Mouse (Mus musculus) NIH3T3 (cell line): ENCODE measurements at regions not wholly inside any gene's neighbourhood (a gene's known extent, or its start where the extent isn't known, plus 50 kb on each side); places are given as distances from the start of the nearest gene placed in this dataset.

Experiments used
- DNase-seq: peaks from one replicate; pipeline ENCODE4 v3.0.0-alpha.2; 2012; ENCODE audit warnings: low read depth

GRCm38 (mm10) chr13:112038556-112039304, 229.9 kb upstream of the Map3k1 start:
- DNase-seq: no peak

- no peak for DNase-seq
These were observed 230.8 kb upstream of the Map3k1 start for GRCm38 (mm10) chr13:112039422-112040145.

GRCm38 (mm10) chr13:112043524-112044246, 234.9 kb upstream of the Map3k1 start:
- DNase-seq: no peak

GRCm38 (mm10) chr13:112044372-112044771, 235.6 kb upstream of the Map3k1 start:
- no peak for DNase-seq

GRCm38 (mm10) chr13:112046247-112047211, 237.7 kb upstream of the Map3k1 start:
- no peak for DNase-seq

GRCm38 (mm10) chr13:112047408-112047807, 238.6 kb upstream of the Map3k1 start:
- no peak for DNase-seq

GRCm38 (mm10) chr13:112047874-112048273, 239.1 kb upstream of the Map3k1 start:
- no peak for DNase-seq

- DNase-seq: no peak
These were observed 239.5 kb upstream of the Map3k1 start for GRCm38 (mm10) chr13:112048327-112048726.

- DNase-seq: no peak
These were observed 237.4 kb upstream of the Ankrd55 start for GRCm38 (mm10) chr13:112050892-112051291.

- no peak for DNase-seq
These were observed 236.2 kb upstream of the Ankrd55 start for GRCm38 (mm10) chr13:112052011-112052410.

GRCm38 (mm10) chr13:112052456-112052855, 235.8 kb upstream of the Ankrd55 start:
- DNase-seq: no peak

GRCm38 (mm10) chr13:112054879-112055371, 233.3 kb upstream of the Ankrd55 start:
- DNase-seq: no peak

GRCm38 (mm10) chr13:112058218-112058617, 230.0 kb upstream of the Ankrd55 start:
- DNase-seq: no peak

- DNase-seq: no peak
These were observed 229.5 kb upstream of the Ankrd55 start for GRCm38 (mm10) chr13:112058771-112059170.

- DNase-seq: no peak
These were observed 226.2 kb upstream of the Ankrd55 start for GRCm38 (mm10) chr13:112062024-112062423.

- DNase-seq: peak; percentile 46
These were observed 224.7 kb upstream of the Ankrd55 start for GRCm38 (mm10) chr13:112063409-112064111.

- DNase-seq: no peak
These were observed 223.6 kb upstream of the Ankrd55 start for GRCm38 (mm10) chr13:112064681-112065080.

- DNase-seq: peak; percentile 4
These were observed 221.0 kb upstream of the Ankrd55 start for GRCm38 (mm10) chr13:112067066-112067847.

GRCm38 (mm10) chr13:112070757-112071156, 217.5 kb upstream of the Ankrd55 start:
- no peak for DNase-seq
